Mouse (Mus musculus): Measurements from ENCODE around the gene Rapgef2.

The Rapgef2 gene

GRCm38 (mm10) chr3:79205112-79205511 lies 81.2 kb downstream of the Rapgef2 start:
- DNase-seq (ENCODE audit: extremely low read depth, low read depth, low spot score) = no peak

- DNase-seq (ENCODE audit: extremely low read depth, low read depth, low spot score) = no peak
Observed at GRCm38 (mm10) chr3:79204261-79204660, 82.1 kb downstream of the Rapgef2 start.

GRCm38 (mm10) chr3:79203821-79204220 lies 82.5 kb downstream of the Rapgef2 start:
- DNase-seq (ENCODE audit: extremely low read depth, low read depth, low spot score) = no peak

GRCm38 (mm10) chr3:79203178-79203577 lies 83.1 kb downstream of the Rapgef2 start:
- DNase-seq (ENCODE audit: extremely low read depth, low read depth, low spot score) = no peak

- no peak for DNase-seq (ENCODE audit: extremely low read depth, low read depth, low spot score)
Observed at GRCm38 (mm10) chr3:79202275-79203153, 83.8 kb downstream of the Rapgef2 start.

GRCm38 (mm10) chr3:79196708-79197437 lies 89.4 kb downstream of the Rapgef2 start:
- no peak for DNase-seq (ENCODE audit: extremely low read depth, low read depth, low spot score)

- no peak for DNase-seq (ENCODE audit: extremely low read depth, low read depth, low spot score)
Observed at GRCm38 (mm10) chr3:79195280-79195679, 91.0 kb downstream of the Rapgef2 start.

GRCm38 (mm10) chr3:79194111-79194793 lies 92.1 kb downstream of the Rapgef2 start:
- no peak for DNase-seq (ENCODE audit: extremely low read depth, low read depth, low spot score)

- DNase-seq (ENCODE audit: extremely low read depth, low read depth, low spot score) = peak; percentile 68
Observed at GRCm38 (mm10) chr3:79193001-79193400, 93.3 kb downstream of the Rapgef2 start.

GRCm38 (mm10) chr3:79191981-79192380 lies 94.3 kb downstream of the Rapgef2 start:
- DNase-seq (ENCODE audit: extremely low read depth, low read depth, low spot score) = no peak

- no peak for DNase-seq (ENCODE audit: extremely low read depth, low read depth, low spot score)
Observed at GRCm38 (mm10) chr3:79191471-79191870, 94.8 kb downstream of the Rapgef2 start.

- DNase-seq (ENCODE audit: extremely low read depth, low read depth, low spot score) = no peak
Observed at GRCm38 (mm10) chr3:79190377-79190776, 95.9 kb downstream of the Rapgef2 start.

GRCm38 (mm10) chr3:79187912-79188311 lies 98.4 kb downstream of the Rapgef2 start:
- DNase-seq (ENCODE audit: extremely low read depth, low read depth, low spot score) = no peak

GRCm38 (mm10) chr3:79182290-79182689 lies 104.0 kb downstream of the Rapgef2 start:
- no peak for DNase-seq (ENCODE audit: extremely low read depth, low read depth, low spot score)

GRCm38 (mm10) chr3:79181248-79181991 lies 104.9 kb downstream of the Rapgef2 start:
- DNase-seq (ENCODE audit: extremely low read depth, low read depth, low spot score) = no peak

- no peak for DNase-seq (ENCODE audit: extremely low read depth, low read depth, low spot score)
Observed at GRCm38 (mm10) chr3:79180086-79180485, 106.2 kb downstream of the Rapgef2 start.

- no peak for DNase-seq (ENCODE audit: extremely low read depth, low read depth, low spot score)
Observed at GRCm38 (mm10) chr3:79179499-79180053, 106.7 kb downstream of the Rapgef2 start.

GRCm38 (mm10) chr3:79178708-79179107 lies 107.6 kb downstream of the Rapgef2 start:
- no peak for DNase-seq (ENCODE audit: extremely low read depth, low read depth, low spot score)

- DNase-seq (ENCODE audit: extremely low read depth, low read depth, low spot score) = no peak
Observed at GRCm38 (mm10) chr3:79178070-79178469, 108.2 kb downstream of the Rapgef2 start.

GRCm38 (mm10) chr3:79177136-79177870 lies 109.0 kb downstream of the Rapgef2 start:
- no peak for DNase-seq (ENCODE audit: extremely low read depth, low read depth, low spot score)

All from fat pad, adult 2 months (tissue).